Mouse (Mus musculus): ENCODE data around the gene Cltc. TPM values are rescaled to one million over a fixed set of nuclear protein-coding genes. Genes with fewer than 3 reads are reported as not detected.

Gene Cltc
- polyA plus RNA-seq, 1 experiment from 2014 or later = 167 TPM

DNA sequence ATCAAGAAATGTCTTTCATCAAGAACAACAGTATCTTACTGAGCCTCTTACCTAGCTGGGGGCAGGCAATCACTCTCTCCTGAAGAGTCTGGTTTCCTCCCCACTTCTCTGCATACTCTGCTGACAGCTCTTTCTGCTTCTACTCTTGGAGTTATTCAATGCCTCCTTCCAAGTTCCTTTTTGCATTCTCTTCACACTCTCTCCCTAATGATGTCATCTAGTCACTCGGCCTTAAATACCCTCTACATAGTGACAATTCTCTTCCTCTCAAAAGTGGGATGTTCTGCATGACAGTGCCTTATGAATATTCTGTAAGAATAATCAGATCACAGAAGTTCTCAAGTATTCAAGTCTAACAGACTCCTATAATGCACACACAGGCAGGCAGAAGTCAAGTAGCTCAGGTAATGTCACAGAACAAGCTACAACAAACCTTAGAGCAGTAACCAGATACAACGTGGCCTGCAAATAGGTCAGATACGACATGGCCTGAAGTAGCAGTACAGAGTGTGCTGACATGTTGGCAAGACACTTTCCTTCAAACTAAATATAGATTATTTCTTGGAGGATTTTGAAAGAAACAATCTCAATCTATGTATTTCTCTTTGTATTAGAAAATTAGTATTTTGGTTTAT, 86.2 kb downstream of the Cltc start:
- ATAC-seq (ENCODE audit: low read depth) (no peak), DNase-seq (ENCODE audit: low spot score) (no peak)
- no peaks in the 10 kb centered on the region for H3K4me1 ChIP-seq (ENCODE audit: control insufficient read depth, insufficient read depth, low read length)
- no peak overlapping the region for H3K27ac ChIP-seq (replicated peaks; ENCODE audit: low read depth, low read length)
- H3K9ac ChIP-seq (ENCODE audit: low read depth, low read length) = no peak overlapping the region
- no peaks in the 10 kb centered on the region for H3K27me3 ChIP-seq (replicated peaks; ENCODE audit: control insufficient read depth, insufficient read depth, low read length)
- H3K9me3 ChIP-seq (ENCODE audit: control insufficient read depth, low read length) = no peaks in the 10 kb centered on the region
- H3K36me3 ChIP-seq (ENCODE audit: control insufficient read depth, insufficient read depth, low read length) = no peaks in the 10 kb centered on the region
- no peak overlapping the region for H3K4me3 ChIP-seq (ENCODE audit: low read depth, low read length)
- 71% methylated on average over 3 of the region's 3 CpGs for WGBS
- H3K4me2 ChIP-seq (ENCODE audit: low read depth, low read length) = no peak overlapping the region

DNA sequence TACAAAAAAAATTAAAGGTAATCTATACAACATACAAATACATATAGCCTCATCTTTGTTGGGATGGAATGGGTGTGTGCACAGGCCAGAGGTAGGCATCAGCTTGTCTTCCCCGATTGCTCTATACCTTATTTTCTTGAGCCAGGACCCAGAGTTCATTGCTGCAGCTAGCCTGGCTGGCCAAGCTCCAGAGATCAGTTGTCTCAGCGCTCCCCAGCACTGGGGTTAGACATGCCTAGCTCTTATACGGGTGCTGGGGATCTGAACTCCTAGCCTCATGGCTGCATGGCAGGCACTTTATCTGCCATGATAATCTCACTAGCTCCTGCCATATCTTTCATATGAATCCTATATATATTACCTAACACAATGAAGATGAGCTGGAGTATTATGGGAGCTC, 89.2 kb downstream of the Cltc start:
- DNase-seq (ENCODE audit: low spot score) = no peak
- Histone ChIP-seq H3K4me1 (ENCODE audit: control insufficient read depth, insufficient read depth, low read length) (no peaks in the 10 kb centered on the region), H3K27ac (replicated peaks; ENCODE audit: low read depth, low read length) (no peak overlapping the region), H3K36me3 (ENCODE audit: control insufficient read depth, insufficient read depth, low read length) (peaks cover 21% of the 10 kb centered on the region), H3K9me3 (ENCODE audit: control insufficient read depth, low read length) (no peaks in the 10 kb centered on the region), H3K27me3 (replicated peaks; ENCODE audit: control insufficient read depth, insufficient read depth, low read length) (no peaks in the 10 kb centered on the region), H3K4me3 (ENCODE audit: low read depth, low read length) (no peak overlapping the region), H3K4me2 (ENCODE audit: low read depth, low read length) (no peak overlapping the region), H3K9ac (ENCODE audit: low read depth, low read length) (no peak overlapping the region)
- ATAC-seq (ENCODE audit: low read depth) = no peak
- 87% methylated on average over 3 of the region's 3 CpGs for WGBS

DNA sequence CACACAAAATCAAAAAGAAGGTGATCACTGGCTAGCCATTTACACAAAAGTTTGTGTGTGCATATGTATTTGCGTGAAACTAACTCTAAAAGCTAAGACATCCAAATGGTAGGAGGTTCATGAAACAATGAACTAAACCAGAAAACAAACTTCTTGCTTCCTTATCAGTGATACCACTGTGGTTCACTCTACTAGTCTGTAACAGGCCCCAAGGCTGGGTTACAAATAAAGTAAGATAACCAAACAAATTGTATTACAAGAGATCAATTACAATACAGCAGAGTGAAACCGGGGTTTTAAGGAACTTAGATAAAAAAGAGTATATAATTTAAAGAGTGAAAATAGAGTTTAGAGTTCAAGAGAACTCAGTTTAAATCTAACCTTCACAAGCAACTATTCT, 89.8 kb downstream of the Cltc start:
- H3K27me3 ChIP-seq (replicated peaks; ENCODE audit: control insufficient read depth, insufficient read depth, low read length) = no peaks in the 10 kb centered on the region
- no peak overlapping the region for H3K4me2 ChIP-seq (ENCODE audit: low read depth, low read length)
- ATAC-seq (ENCODE audit: low read depth) (no peak), DNase-seq (ENCODE audit: low spot score) (no peak)
- H3K4me1 ChIP-seq (ENCODE audit: control insufficient read depth, insufficient read depth, low read length) = no peaks in the 10 kb centered on the region
- H3K27ac ChIP-seq (replicated peaks; ENCODE audit: low read depth, low read length) = no peak overlapping the region
- H3K4me3 ChIP-seq (ENCODE audit: low read depth, low read length) = no peak overlapping the region
- peaks cover 26% of the 10 kb centered on the region for H3K36me3 ChIP-seq (ENCODE audit: control insufficient read depth, insufficient read depth, low read length)
- H3K9me3 ChIP-seq (ENCODE audit: control insufficient read depth, low read length) = no peaks in the 10 kb centered on the region
- WGBS = 91% methylated on average over 2 of the region's 2 CpGs
- no peak overlapping the region for H3K9ac ChIP-seq (ENCODE audit: low read depth, low read length)

DNA sequence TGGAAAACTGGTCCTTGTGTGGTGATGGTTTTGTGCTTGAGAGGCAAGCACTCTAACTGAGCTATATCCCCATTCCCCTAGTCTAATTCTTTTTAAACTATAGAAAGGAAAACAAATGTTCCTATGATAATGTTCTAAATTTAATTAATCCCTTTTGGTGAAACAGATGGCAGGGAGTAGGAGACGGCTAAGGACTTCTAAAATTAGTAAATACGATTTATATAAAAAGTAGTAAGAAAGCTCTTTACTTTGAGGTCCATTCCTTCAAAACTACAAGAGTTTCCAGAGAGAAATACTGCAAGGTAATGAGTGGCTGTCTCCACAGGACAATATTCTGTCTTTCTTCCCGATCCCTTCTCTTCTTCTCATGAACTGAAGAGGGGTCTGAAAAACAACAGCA, 93.0 kb downstream of the Cltc start:
- no peak for ATAC-seq (ENCODE audit: low read depth)
- H3K9me3 ChIP-seq (ENCODE audit: control insufficient read depth, low read length) = no peaks in the 10 kb centered on the region
- no peak overlapping the region for H3K27ac ChIP-seq (replicated peaks; ENCODE audit: low read depth, low read length)
- H3K4me2 ChIP-seq (ENCODE audit: low read depth, low read length) = no peak overlapping the region
- H3K36me3 ChIP-seq (ENCODE audit: control insufficient read depth, insufficient read depth, low read length) = peaks cover 46% of the 10 kb centered on the region
- 80% methylated on average over 3 of the region's 3 CpGs for WGBS
- DNase-seq (ENCODE audit: low spot score) = no peak
- H3K27me3 ChIP-seq (replicated peaks; ENCODE audit: control insufficient read depth, insufficient read depth, low read length) = no peaks in the 10 kb centered on the region
- no peak overlapping the region for H3K9ac ChIP-seq (ENCODE audit: low read depth, low read length)
- H3K4me1 ChIP-seq (ENCODE audit: control insufficient read depth, insufficient read depth, low read length) = no peaks in the 10 kb centered on the region
- H3K4me3 ChIP-seq (ENCODE audit: low read depth, low read length) = no peak overlapping the region

DNA sequence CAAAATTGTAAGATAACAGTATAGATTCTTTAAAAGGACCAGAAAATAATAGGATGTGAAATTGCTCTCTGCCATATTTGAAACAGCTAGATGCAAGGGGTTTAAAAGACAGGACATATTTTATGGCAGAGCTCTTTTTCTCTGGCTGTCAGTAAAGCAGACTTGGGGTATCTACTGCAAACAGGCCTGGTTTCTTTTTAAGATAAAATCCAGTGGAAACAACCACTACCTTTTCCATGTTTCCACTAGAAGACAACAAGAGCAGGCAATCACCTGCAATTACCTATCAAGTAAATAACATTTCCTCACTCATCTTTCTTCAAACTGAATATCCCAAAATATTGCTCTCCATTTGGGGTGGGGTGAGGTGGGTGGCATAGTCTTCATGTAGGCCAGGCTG, 93.4 kb downstream of the Cltc start:
- Histone ChIP-seq H3K36me3 (ENCODE audit: control insufficient read depth, insufficient read depth, low read length) (peaks cover 46% of the 10 kb centered on the region), H3K4me3 (ENCODE audit: low read depth, low read length) (no peak overlapping the region), H3K9me3 (ENCODE audit: control insufficient read depth, low read length) (no peaks in the 10 kb centered on the region), H3K4me2 (ENCODE audit: low read depth, low read length) (no peak overlapping the region), H3K27me3 (replicated peaks; ENCODE audit: control insufficient read depth, insufficient read depth, low read length) (no peaks in the 10 kb centered on the region), H3K27ac (replicated peaks; ENCODE audit: low read depth, low read length) (no peak overlapping the region), H3K9ac (ENCODE audit: low read depth, low read length) (no peak overlapping the region), H3K4me1 (ENCODE audit: control insufficient read depth, insufficient read depth, low read length) (no peaks in the 10 kb centered on the region)
- DNase-seq (ENCODE audit: low spot score) = no peak
- ATAC-seq (ENCODE audit: low read depth) = no peak

DNA sequence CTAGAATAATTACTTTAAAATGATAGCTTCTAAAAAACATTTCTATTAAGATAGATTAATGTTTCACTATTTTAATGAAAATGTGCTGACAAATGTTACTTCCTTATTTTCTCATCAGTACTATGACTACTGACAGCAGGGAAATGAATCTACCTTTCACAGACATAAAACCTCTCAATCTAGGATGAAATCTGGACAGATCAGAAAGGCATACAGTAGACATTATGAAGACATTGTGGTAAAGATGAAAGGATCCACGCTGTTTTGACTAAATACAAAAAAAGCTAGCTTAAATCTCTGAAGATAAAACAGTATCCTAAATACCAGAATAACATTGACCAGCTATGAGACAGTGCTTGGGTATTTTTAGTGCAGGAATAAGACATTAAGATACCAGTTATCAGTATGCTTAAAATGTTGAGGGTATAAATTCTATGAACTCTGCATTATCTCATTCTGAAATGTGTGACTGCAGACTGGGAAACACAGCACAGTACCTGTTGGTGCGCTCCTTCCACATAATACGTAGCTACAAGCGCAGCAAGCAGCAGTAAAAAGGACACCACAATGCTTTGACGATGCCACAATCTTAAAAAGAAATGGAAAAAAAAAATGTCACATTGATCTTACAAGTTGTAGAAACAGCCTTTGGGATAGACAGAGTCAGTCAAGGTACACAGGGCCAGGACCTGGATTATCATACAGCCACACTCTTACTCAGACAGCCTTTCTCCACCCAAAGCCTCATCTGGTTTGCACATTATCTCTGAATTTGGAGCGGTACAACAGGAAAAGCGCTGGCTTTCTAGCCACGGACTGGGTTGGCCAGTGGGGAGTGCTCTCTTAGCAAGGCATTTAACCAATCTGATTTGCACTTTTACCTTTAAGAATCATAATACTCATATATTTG, 94.1 kb downstream of the Cltc start:
- ATAC-seq (ENCODE audit: low read depth) (no peak), DNase-seq (ENCODE audit: low spot score) (no peak)
- H3K4me3 ChIP-seq (ENCODE audit: low read depth, low read length) = no peak overlapping the region
- H3K9ac ChIP-seq (ENCODE audit: low read depth, low read length) = no peak overlapping the region
- 92% methylated on average over 8 of the region's 8 CpGs for WGBS
- no peaks in the 10 kb centered on the region for H3K9me3 ChIP-seq (ENCODE audit: control insufficient read depth, low read length)
- no peaks in the 10 kb centered on the region for H3K4me1 ChIP-seq (ENCODE audit: control insufficient read depth, insufficient read depth, low read length)
- no peak overlapping the region for H3K27ac ChIP-seq (replicated peaks; ENCODE audit: low read depth, low read length)
- no peaks in the 10 kb centered on the region for H3K27me3 ChIP-seq (replicated peaks; ENCODE audit: control insufficient read depth, insufficient read depth, low read length)
- H3K4me2 ChIP-seq (ENCODE audit: low read depth, low read length) = no peak overlapping the region
- peaks cover 46% of the 10 kb centered on the region for H3K36me3 ChIP-seq (ENCODE audit: control insufficient read depth, insufficient read depth, low read length)

DNA sequence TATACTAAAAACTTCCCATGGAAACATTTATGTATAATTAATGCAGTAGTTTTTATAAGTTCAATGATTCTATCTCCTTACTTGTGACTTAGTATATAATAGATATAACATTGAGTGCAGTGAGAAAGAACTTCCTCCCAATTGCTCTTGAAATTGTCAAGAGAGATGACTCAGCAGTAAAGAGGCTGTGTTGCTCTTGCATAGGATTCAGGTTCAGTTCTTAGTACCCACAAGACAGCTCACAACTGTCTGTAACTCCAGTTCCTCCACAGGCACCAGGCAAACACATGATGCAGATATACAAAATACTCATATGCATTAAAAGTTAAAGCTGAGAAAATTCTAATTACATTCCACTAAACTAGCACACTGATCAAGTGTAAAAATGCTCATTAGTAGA, 99.5 kb downstream of the Cltc start:
- Histone ChIP-seq H3K27me3 (replicated peaks; ENCODE audit: control insufficient read depth, insufficient read depth, low read length) (no peaks in the 10 kb centered on the region), H3K4me3 (ENCODE audit: low read depth, low read length) (no peak overlapping the region), H3K4me1 (ENCODE audit: control insufficient read depth, insufficient read depth, low read length) (no peaks in the 10 kb centered on the region), H3K27ac (replicated peaks; ENCODE audit: low read depth, low read length) (no peak overlapping the region), H3K9ac (ENCODE audit: low read depth, low read length) (no peak overlapping the region), H3K4me2 (ENCODE audit: low read depth, low read length) (no peak overlapping the region), H3K9me3 (ENCODE audit: control insufficient read depth, low read length) (no peaks in the 10 kb centered on the region), H3K36me3 (ENCODE audit: control insufficient read depth, insufficient read depth, low read length) (peaks cover 22% of the 10 kb centered on the region)
- no peak for DNase-seq (ENCODE audit: low spot score)
- no peak for ATAC-seq (ENCODE audit: low read depth)

DNA sequence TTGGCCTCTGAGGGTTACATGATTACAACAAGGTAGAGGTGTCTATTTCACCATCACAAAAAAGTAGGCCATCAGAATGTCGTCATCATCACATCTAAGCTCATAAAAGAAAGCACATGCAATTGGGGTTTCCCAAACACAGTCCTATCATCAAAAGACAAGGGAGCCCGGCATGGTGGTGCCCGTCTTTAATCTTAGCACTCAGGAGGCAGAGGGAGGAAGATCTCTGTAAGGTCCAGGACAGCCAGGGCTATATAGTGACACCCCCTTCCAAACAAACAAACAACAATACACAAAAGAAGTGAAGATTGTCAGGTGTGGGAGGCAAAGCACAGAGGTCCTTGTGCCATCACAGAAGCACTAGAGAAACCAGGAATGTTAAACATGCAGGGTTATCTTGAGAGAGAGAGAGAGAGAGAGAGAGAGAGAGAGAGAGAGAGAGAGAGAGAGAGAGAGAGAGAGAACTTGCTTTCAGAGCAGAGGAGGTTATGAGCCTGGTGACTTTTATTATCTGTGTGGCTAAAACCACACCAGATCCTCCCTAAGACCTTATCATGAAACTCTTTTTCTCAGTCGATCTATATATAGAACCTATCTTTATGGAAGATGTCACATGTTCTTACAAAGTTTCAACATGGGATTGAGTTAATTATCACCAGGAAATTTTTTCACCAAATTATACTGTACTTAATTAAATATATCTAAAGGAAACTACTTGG, 100.4 kb downstream of the Cltc start:
- Histone ChIP-seq H3K9me3 (ENCODE audit: control insufficient read depth, low read length) (no peaks in the 10 kb centered on the region), H3K27me3 (replicated peaks; ENCODE audit: control insufficient read depth, insufficient read depth, low read length) (no peaks in the 10 kb centered on the region), H3K4me1 (ENCODE audit: control insufficient read depth, insufficient read depth, low read length) (no peaks in the 10 kb centered on the region), H3K9ac (ENCODE audit: low read depth, low read length) (no peak overlapping the region), H3K36me3 (ENCODE audit: control insufficient read depth, insufficient read depth, low read length) (peaks cover 14% of the 10 kb centered on the region), H3K4me2 (ENCODE audit: low read depth, low read length) (no peak overlapping the region), H3K4me3 (ENCODE audit: low read depth, low read length) (no peak overlapping the region), H3K27ac (replicated peaks; ENCODE audit: low read depth, low read length) (no peak overlapping the region)
- WGBS = 81% methylated on average over 4 of the region's 4 CpGs
- ATAC-seq (ENCODE audit: low read depth) = no peak
- no peak for DNase-seq (ENCODE audit: low spot score)
